Mouse (Mus musculus): ENCODE data around the gene Epha3. TPM values are rescaled to one million over a fixed set of nuclear protein-coding genes. Genes with fewer than 3 reads are reported as not detected.

The Epha3 gene
- polyA plus RNA-seq, 1 experiment from 2014 or later = 79.3 TPM

DNA sequence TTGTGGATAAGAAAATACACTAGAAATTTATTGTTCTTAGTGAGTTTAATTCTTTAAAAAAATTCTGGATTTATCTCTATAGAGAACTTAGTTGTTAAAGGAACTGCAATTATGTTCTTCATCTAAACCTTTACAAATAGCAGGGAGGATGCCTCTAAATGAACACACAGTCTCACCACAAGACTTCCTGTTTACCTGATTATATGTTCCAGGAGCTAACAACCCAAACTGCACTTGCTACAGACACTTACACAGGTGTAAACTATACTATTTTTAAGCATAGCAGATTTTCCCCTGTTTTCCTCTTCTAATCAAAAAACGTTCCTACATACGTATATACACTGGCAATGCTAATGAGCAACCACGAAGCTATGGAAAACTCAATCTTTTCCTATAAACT is 13.7 kb downstream of the Epha3 start:
- H3K9ac ChIP-seq (ENCODE audit: low read length) = no peak overlapping the region
- no peaks in the 10 kb centered on the region for H3K4me1 ChIP-seq (replicated peaks; ENCODE audit: control insufficient read depth, insufficient read depth, low read length)
- DNase-seq (ENCODE audit: low spot score) (no peak), ATAC-seq (replicated peaks; ENCODE audit: low FRiP score) (no peak)
- H3K36me3 ChIP-seq (ENCODE audit: control insufficient read depth, insufficient read depth, low read length) = no peaks in the 10 kb centered on the region
- WGBS = 82% methylated on average over 3 of the region's 3 CpGs
- H3K9me3 ChIP-seq (ENCODE audit: control insufficient read depth, low read length) = no peaks in the 10 kb centered on the region
- no peak overlapping the region for H3K27ac ChIP-seq (ENCODE audit: low read depth, low read length)
- H3K4me2 ChIP-seq (ENCODE audit: low read depth, low read length, severe bottlenecking) = no peak overlapping the region
- no peaks in the 10 kb centered on the region for H3K27me3 ChIP-seq (ENCODE audit: control insufficient read depth, insufficient read depth, low read length)
- H3K4me3 ChIP-seq (ENCODE audit: low read depth, low read length) = no peak overlapping the region

DNA sequence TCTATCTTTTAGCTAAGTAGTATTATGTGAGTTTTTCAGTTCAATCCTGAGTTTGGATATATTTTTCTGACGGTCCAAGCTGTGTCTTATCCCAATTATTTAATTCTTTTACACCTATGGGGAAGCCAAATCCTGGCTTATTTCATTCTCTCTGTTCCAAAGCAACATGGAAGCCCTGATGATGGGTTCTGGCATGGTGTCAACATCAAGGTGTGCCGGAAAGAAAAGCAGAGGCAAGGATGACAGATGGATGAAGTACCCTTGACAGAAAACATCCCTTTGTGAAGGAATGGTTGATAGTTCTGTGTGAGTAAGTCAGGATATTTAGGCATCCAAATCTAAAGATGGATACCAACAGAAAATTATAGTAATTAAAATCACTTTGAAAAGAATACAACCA is 21.1 kb downstream of the Epha3 start:
- no peak for DNase-seq (ENCODE audit: low spot score)
- Histone ChIP-seq H3K27ac (ENCODE audit: low read depth, low read length) (no peak overlapping the region), H3K4me1 (replicated peaks; ENCODE audit: control insufficient read depth, insufficient read depth, low read length) (no peaks in the 10 kb centered on the region), H3K4me3 (ENCODE audit: low read depth, low read length) (no peak overlapping the region), H3K27me3 (ENCODE audit: control insufficient read depth, insufficient read depth, low read length) (no peaks in the 10 kb centered on the region), H3K4me2 (ENCODE audit: low read depth, low read length, severe bottlenecking) (no peak overlapping the region), H3K9ac (ENCODE audit: low read length) (no peak overlapping the region), H3K9me3 (ENCODE audit: control insufficient read depth, low read length) (no peaks in the 10 kb centered on the region), H3K36me3 (ENCODE audit: control insufficient read depth, insufficient read depth, low read length) (no peaks in the 10 kb centered on the region)
- WGBS = 90% methylated on average over 2 of the region's 2 CpGs
- no peak for ATAC-seq (replicated peaks; ENCODE audit: low FRiP score)

DNA sequence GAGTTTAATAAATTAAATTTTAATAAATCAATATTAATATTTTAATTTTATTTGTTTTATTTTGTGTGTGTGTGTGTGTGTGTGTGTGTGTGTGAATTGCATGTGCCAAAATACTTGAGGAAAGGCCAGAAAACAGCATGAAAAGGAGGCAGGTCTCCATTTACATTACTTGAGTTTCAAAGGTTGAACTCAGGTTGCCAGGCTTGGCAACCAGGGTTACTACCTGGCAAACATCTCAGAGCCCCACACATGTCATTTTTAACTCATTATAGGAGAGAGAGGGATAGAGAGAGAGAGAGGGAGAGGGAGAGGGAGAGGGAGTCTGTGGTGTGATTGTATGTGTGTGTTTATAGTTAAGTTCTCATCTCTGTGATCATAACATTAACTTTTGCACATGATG is 26.5 kb downstream of the Epha3 start:
- Histone ChIP-seq H3K9me3 (ENCODE audit: control insufficient read depth, low read length) (no peaks in the 10 kb centered on the region), H3K36me3 (ENCODE audit: control insufficient read depth, insufficient read depth, low read length) (no peaks in the 10 kb centered on the region), H3K27ac (ENCODE audit: low read depth, low read length) (no peak overlapping the region), H3K4me1 (replicated peaks; ENCODE audit: control insufficient read depth, insufficient read depth, low read length) (no peaks in the 10 kb centered on the region), H3K4me2 (ENCODE audit: low read depth, low read length, severe bottlenecking) (no peak overlapping the region), H3K27me3 (ENCODE audit: control insufficient read depth, insufficient read depth, low read length) (no peaks in the 10 kb centered on the region), H3K9ac (ENCODE audit: low read length) (no peak overlapping the region), H3K4me3 (ENCODE audit: low read depth, low read length) (no peak overlapping the region)
- DNase-seq (ENCODE audit: low spot score) = no peak
- ATAC-seq (replicated peaks; ENCODE audit: low FRiP score) = no peak

DNA sequence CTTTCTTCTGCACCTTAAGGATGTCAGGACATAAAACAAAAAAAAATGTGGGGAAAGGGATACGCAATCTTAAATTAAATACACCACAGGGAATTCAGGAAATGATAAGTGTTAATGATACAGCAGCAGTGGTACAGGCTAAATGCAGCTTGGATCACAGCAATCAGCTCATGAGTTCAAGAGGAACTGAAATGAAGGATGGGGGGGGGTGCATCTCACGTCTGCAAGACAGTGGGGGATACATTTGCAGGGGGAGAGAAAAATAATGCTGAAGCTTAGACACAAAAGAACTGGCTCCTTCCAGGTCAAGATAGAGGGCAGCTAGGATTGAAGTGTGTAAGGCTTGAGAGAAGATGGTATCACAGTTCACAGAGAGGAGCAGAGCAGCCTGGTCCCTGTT is 42.8 kb downstream of the Epha3 start:
- Histone ChIP-seq H3K9ac (ENCODE audit: low read length) (no peak overlapping the region), H3K36me3 (ENCODE audit: control insufficient read depth, insufficient read depth, low read length) (no peaks in the 10 kb centered on the region), H3K9me3 (ENCODE audit: control insufficient read depth, low read length) (no peaks in the 10 kb centered on the region), H3K4me3 (ENCODE audit: low read depth, low read length) (no peak overlapping the region), H3K4me1 (replicated peaks; ENCODE audit: control insufficient read depth, insufficient read depth, low read length) (peaks cover 4% of the 10 kb centered on the region; the same call in 1 of the 2 replicates), H3K4me2 (ENCODE audit: low read depth, low read length, severe bottlenecking) (no peak overlapping the region), H3K27ac (ENCODE audit: low read depth, low read length) (peak overlapping the region; percentile 25; the same call in 1 of the 2 replicates), H3K27me3 (ENCODE audit: control insufficient read depth, insufficient read depth, low read length) (no peaks in the 10 kb centered on the region)
- no peak for DNase-seq (ENCODE audit: low spot score)
- 57% methylated on average over 2 of the region's 2 CpGs for WGBS
- ATAC-seq (replicated peaks; ENCODE audit: low FRiP score) = peak; percentile 57; the same call in 1 of the 2 replicates

DNA sequence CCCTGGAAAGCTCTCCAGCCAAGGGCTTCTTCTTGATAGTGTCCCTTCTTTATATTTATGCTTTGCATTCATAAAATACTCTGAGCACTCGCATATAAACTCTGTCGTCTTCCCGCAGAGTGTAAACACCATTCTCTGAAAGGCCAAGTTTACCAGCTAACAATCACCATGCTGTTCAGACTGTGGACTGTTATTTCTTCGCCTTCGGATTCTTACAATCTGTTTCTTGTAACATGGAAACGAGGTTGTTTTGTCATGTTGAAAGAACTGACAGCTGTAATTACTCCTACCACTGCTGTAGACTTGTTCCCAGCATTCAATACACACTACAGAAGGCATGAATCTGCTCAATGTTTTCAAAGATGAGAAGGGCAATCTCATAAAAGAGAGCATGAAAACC is 46.4 kb downstream of the Epha3 start:
- H3K4me3 ChIP-seq (ENCODE audit: low read depth, low read length) = no peak overlapping the region
- ATAC-seq (replicated peaks; ENCODE audit: low FRiP score) (peak; percentile 68), DNase-seq (ENCODE audit: low spot score) (no peak)
- no peak overlapping the region for H3K4me2 ChIP-seq (ENCODE audit: low read depth, low read length, severe bottlenecking)
- no peaks in the 10 kb centered on the region for H3K36me3 ChIP-seq (ENCODE audit: control insufficient read depth, insufficient read depth, low read length)
- peaks cover 4% of the 10 kb centered on the region; the same call in 1 of the 2 replicates for H3K4me1 ChIP-seq (replicated peaks; ENCODE audit: control insufficient read depth, insufficient read depth, low read length)
- no peak overlapping the region for H3K9ac ChIP-seq (ENCODE audit: low read length)
- no peaks in the 10 kb centered on the region for H3K9me3 ChIP-seq (ENCODE audit: control insufficient read depth, low read length)
- H3K27me3 ChIP-seq (ENCODE audit: control insufficient read depth, insufficient read depth, low read length) = no peaks in the 10 kb centered on the region
- H3K27ac ChIP-seq (ENCODE audit: low read depth, low read length) = peak overlapping the region; percentile 50; the same call in 1 of the 2 replicates
- WGBS = 36% methylated on average over 6 of the region's 6 CpGs

DNA sequence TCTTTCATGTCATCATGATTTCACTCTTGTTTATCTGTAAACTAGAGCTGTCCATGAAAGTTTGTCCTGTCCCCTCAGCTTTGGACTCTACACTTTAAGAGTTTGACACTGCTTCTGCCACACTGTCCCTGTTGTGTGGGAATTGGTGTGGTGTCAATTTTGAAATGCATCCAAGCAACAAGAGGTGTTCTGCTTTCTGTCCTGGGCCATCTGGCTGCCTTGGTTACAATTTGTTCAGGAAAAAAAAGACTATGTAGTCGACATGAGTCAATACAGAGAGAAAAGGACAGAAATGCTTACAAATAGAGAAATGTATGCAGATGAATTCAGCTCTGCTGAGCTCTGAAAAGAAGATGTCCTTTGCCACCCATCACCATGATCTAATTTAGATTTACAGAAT is 47.3 kb downstream of the Epha3 start:
- ATAC-seq (replicated peaks; ENCODE audit: low FRiP score) (no peak), DNase-seq (ENCODE audit: low spot score) (no peak)
- H3K36me3 ChIP-seq (ENCODE audit: control insufficient read depth, insufficient read depth, low read length) = no peaks in the 10 kb centered on the region
- no peaks in the 10 kb centered on the region for H3K27me3 ChIP-seq (ENCODE audit: control insufficient read depth, insufficient read depth, low read length)
- peaks cover 4% of the 10 kb centered on the region; the same call in 1 of the 2 replicates for H3K4me1 ChIP-seq (replicated peaks; ENCODE audit: control insufficient read depth, insufficient read depth, low read length)
- H3K4me2 ChIP-seq (ENCODE audit: low read depth, low read length, severe bottlenecking) = no peak overlapping the region
- H3K27ac ChIP-seq (ENCODE audit: low read depth, low read length) = no peak overlapping the region
- no peak overlapping the region for H3K9ac ChIP-seq (ENCODE audit: low read length)
- H3K9me3 ChIP-seq (ENCODE audit: control insufficient read depth, low read length) = no peaks in the 10 kb centered on the region
- H3K4me3 ChIP-seq (ENCODE audit: low read depth, low read length) = no peak overlapping the region
- WGBS = 42% methylated on average over 1 of the region's 1 CpGs

DNA sequence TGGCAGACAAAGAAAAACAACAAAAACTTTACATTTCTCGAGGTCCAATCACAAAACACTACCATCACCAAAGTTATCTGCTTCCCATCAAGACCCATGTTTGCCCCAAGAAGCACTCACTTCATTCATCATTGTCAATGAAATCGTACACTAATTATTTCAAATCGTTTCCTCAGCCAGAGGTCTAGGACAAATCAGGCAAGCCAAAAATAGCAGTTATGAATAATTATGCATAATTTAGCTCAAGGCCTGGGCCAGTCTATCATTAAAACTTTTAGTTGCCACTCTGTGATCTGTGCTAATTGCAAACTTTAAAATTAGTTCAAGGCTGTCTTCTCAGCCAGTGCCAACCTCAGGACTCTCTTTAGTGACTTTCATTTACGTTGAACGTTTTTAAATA is 54.1 kb downstream of the Epha3 start:
- H3K9ac ChIP-seq (ENCODE audit: low read length) = no peak overlapping the region
- WGBS = 57% methylated on average over 5 of the region's 5 CpGs
- no peak for DNase-seq (ENCODE audit: low spot score)
- H3K9me3 ChIP-seq (ENCODE audit: control insufficient read depth, low read length) = no peaks in the 10 kb centered on the region
- H3K36me3 ChIP-seq (ENCODE audit: control insufficient read depth, insufficient read depth, low read length) = no peaks in the 10 kb centered on the region
- no peak overlapping the region for H3K4me3 ChIP-seq (ENCODE audit: low read depth, low read length)
- H3K4me2 ChIP-seq (ENCODE audit: low read depth, low read length, severe bottlenecking) = no peak overlapping the region
- no peaks in the 10 kb centered on the region for H3K27me3 ChIP-seq (ENCODE audit: control insufficient read depth, insufficient read depth, low read length)
- no peak for ATAC-seq (replicated peaks; ENCODE audit: low FRiP score)
- no peaks in the 10 kb centered on the region; the same call in 1 of the 2 replicates for H3K4me1 ChIP-seq (replicated peaks; ENCODE audit: control insufficient read depth, insufficient read depth, low read length)
- no peak overlapping the region for H3K27ac ChIP-seq (ENCODE audit: low read depth, low read length)

DNA sequence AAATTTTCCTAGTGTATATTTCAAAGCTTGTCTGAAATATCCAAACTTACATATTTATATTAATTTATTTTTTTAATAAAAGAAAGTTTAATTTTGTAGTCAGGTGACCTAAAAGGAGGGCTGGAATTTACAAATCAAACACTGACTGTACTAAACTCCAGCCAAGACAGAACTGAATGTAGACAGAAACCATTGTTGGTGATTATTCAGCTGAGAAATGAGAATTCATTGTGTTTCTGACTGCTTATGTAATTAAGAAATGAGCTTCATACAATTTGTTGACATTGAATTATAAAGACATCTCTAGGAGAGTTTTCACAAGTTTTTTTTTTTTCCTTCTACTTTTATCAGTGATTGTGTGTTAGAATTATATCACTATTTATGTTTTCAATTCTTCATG is 55.0 kb downstream of the Epha3 start:
- no peaks in the 10 kb centered on the region for H3K27me3 ChIP-seq (ENCODE audit: control insufficient read depth, insufficient read depth, low read length)
- no peaks in the 10 kb centered on the region; the same call in 1 of the 2 replicates for H3K4me1 ChIP-seq (replicated peaks; ENCODE audit: control insufficient read depth, insufficient read depth, low read length)
- H3K36me3 ChIP-seq (ENCODE audit: control insufficient read depth, insufficient read depth, low read length) = no peaks in the 10 kb centered on the region
- no peaks in the 10 kb centered on the region for H3K9me3 ChIP-seq (ENCODE audit: control insufficient read depth, low read length)
- H3K4me3 ChIP-seq (ENCODE audit: low read depth, low read length) = no peak overlapping the region
- ATAC-seq (replicated peaks; ENCODE audit: low FRiP score) (no peak), DNase-seq (ENCODE audit: low spot score) (no peak)
- no peak overlapping the region for H3K9ac ChIP-seq (ENCODE audit: low read length)
- H3K27ac ChIP-seq (ENCODE audit: low read depth, low read length) = no peak overlapping the region
- H3K4me2 ChIP-seq (ENCODE audit: low read depth, low read length, severe bottlenecking) = no peak overlapping the region

DNA sequence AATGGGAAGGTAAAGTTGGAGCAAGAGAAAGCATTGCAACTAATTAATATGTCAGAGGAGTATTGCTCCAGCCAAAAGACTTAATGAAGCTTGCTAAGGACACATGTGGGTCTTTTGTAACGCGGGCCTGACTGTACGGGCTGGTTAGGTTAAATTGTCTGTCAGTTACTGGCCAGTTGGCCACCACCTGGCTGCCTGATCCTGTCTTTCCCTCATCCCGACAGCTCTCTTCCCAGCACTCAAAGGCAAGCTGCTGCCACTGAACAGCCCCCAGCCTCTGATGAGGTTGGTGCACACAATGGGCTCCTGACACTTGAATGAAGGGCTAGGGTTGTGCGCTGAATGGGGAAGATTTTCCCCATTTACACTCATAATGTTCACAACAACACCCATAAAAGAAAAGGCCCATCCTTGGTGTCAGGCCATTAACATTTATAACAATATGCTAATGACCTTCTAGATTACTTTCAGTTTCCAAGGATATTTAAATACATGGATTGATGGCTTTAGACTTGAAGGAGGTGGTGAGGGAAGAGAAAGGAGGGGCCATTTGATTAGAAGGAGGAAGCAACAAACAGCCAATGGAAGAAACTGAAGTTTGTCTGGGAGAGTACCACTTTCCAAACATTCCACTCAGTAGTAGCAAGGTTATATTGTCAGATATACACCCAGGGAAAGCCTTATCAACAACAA is 57.4 kb downstream of the Epha3 start:
- Histone ChIP-seq H3K36me3 (ENCODE audit: control insufficient read depth, insufficient read depth, low read length) (no peaks in the 10 kb centered on the region), H3K27me3 (ENCODE audit: control insufficient read depth, insufficient read depth, low read length) (no peaks in the 10 kb centered on the region), H3K4me1 (replicated peaks; ENCODE audit: control insufficient read depth, insufficient read depth, low read length) (no peaks in the 10 kb centered on the region; the same call in 1 of the 2 replicates), H3K9ac (ENCODE audit: low read length) (no peak overlapping the region), H3K27ac (ENCODE audit: low read depth, low read length) (peak overlapping the region; percentile 68), H3K4me3 (ENCODE audit: low read depth, low read length) (no peak overlapping the region), H3K4me2 (ENCODE audit: low read depth, low read length, severe bottlenecking) (no peak overlapping the region), H3K9me3 (ENCODE audit: control insufficient read depth, low read length) (no peaks in the 10 kb centered on the region)
- 16% methylated on average over 5 of the region's 5 CpGs for WGBS
- ATAC-seq (replicated peaks; ENCODE audit: low FRiP score) (peak; percentile 97), DNase-seq (ENCODE audit: low spot score) (peak; percentile 80)

Measured in forebrain, embryonic 11.5 days (tissue).